Mouse (Mus musculus) layer of hippocampus, adult 2 months (tissue): ENCODE data around the gene Baiap2. TPM values are rescaled to one million over a fixed set of nuclear protein-coding genes. Genes with fewer than 3 reads are reported as not detected.

Experiments used
- DNase-seq, 2 experiments: peaks; one replicate each; pipeline ENCODE4 v3.0.0; 2022; ENCODE audit warnings: low spot score in 2 of 2
- H3K27ac ChIP-seq: fragments of 200-600 bp; 2 replicates; pipeline ENCODE4 v1.8.1; 2022
- H3K4me3 ChIP-seq: fragments of 200-600 bp; 2 replicates; pipeline ENCODE4 v1.8.1; 2022; ENCODE audit warnings: mild to moderate bottlenecking
- CTCF ChIP-seq: fragments of 200-600 bp; conservative IDR thresholded peaks from 2 replicates; pipeline ENCODE4 v1.8.1; 2022; ENCODE audit warnings: antibody characterized with exemption, mild to moderate bottlenecking, moderate library complexity
- total RNA-seq, 2 experiments: library from RNA; stranded (reverse); gene quantifications; 2 replicates each; pipeline ENCODE4 v1.2.3; 2021

Gene Baiap2
- total RNA-seq, 2 experiments from 2014 or later: 244 to 257 TPM

DNA sequence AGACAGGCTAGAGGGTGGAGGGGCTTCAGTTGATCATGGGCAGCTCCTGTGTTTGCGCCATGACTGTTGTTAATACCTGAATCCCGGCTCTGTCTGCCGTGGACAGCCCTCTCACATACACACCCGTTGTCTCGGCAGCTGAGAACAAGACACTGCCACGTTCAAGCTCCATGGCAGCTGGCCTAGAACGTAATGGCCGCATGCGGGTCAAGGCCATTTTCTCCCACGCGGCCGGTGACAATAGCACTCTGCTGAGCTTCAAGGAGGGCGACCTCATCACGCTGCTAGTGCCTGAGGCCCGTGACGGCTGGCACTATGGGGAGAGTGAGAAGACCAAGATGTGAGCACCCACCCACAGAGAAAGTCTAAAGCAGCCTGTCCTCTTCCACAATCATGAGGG is 54.8 kb downstream of the Baiap2 start:
- DNase-seq: no peak
- TF ChIP-seq CTCF: no peak
- H3K27ac ChIP-seq: peak overlapping the region; percentile 33; the same call in 1 of the 2 replicates
- H3K4me3 ChIP-seq: no peak overlapping the region

DNA sequence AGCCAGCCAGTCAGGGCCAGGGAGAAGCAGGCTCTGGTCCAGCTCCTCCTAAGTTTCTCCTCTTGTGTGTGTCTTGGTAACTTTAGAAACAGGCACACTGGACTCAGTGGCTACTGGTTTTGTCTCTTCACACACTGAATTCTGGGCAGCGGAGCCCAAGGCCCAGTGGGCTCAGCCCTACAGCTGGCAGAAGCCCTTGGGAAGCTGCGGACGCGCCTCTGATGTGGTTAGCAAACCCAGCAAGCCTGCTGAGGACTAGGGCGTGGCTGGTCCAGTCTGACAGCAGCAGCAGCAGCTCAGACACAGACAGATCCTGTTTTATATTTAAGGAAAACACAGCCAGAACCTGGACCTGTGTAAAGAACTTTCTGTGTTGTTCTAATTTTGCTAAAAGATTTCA is 59.5 kb downstream of the Baiap2 start:
- Histone ChIP-seq H3K4me3 (no peak overlapping the region), H3K27ac (no peak overlapping the region)
- DNase-seq: no peak
- no peak for TF ChIP-seq CTCF

DNA sequence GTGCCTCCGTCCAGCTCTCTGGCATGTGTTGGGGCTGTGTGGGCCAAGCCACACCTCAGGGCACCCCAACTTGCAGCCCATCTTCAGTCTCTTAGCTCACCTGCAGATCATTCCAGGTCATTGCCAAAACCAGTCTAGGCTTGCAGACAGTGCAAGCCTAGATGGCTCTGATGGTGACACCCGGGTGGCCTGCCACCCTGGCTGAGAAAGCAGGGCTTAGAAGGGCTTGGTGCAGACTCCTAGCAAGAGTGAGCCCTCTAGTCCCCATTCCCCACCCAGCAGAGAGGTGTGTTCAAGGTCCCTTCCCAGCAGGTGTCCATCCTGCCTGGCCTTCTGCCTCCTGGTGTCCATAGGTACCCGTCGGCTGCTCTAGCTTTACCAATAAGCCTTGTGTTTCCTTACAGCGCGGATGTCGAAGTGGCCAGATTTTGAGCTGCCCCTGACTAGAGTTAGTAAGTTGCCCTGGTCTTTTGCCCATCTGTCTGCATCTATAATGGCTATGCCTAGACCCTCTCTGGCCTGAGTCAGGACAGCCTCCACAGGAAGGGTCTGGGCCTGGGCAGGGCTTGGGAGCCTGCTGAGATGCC is 60.2 kb downstream of the Baiap2 start:
- no peak for TF ChIP-seq CTCF
- Histone ChIP-seq H3K27ac (peak overlapping the region; percentile 28; the same call in 1 of the 2 replicates), H3K4me3 (no peak overlapping the region)
- no peak for DNase-seq

DNA sequence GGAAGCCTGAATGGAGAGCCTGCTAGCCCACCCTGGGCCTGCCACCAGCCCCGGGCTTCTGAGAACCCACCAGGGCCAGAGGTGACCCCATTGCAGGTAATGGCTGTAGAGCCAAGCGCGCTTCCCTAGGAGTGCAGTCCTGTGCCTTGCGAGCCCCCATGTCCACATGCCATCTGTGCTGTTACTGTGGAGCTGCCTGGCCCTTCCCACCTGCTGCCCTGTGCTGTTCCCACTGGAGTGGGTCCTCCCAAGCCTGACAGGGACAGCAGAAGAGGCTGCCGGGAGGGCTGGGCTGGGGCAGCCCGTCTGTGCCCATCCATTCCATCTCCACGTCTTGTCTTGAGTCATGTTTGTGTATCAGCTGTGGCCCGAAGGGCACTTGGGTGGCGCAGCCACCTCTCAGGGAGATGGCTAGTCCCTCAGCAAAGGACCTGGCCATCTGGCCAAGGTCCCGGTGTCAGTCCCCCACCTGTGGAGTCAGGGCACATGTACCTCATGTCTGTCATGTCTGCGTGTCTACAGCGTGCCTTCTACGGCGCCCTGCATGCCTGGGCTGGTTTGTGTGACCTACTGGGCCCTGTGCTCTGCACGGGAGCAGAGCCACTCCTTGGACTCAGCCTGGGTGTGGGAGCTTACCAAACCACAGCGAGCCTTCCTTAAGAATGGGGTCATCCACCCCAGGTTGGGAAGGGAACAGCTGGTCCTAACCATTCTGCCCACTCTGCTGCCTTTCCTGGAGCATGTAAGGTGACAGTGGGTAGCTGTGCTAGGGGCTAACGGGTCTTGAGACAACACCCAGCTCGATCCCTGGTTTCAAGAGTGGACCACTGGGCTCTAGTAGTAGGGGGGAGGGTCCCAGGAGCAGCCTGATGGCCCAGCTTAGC is 63.1 kb downstream of the Baiap2 start:
- DNase-seq: no peak
- no peak for TF ChIP-seq CTCF
- no peak overlapping the region for H3K4me3 ChIP-seq
- peak overlapping the region; percentile 33 for H3K27ac ChIP-seq

DNA sequence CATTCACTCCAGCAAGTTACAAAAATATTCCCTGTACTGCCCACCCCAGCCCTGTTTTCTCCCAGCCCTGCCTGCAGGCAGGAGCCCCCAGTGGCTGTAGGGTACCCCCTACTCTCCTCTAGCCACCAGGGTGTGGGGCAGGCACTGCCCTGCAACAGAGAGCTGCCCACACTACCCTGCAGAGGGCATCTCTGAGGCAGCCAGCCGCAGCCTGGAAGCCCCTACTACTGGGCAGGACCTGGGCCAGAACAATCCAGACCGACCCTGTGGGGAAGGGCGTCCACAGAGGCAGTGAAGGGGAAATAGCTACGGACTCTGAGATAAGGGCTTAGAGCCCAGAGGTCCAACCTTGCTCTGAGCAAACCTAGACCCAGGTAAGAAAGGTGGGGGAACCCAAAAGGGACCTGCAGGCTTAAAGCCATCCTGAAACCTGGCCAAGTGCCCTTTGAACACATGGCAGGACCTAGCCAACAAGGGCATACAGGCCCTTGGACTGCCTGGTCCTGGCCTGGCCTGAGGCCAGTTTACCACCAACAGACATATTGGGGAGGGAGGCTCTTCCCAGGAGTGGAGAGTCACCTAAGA is 65.0 kb downstream of the Baiap2 start:
- Histone ChIP-seq H3K27ac (peak overlapping the region; percentile 11; the same call in 1 of the 2 replicates), H3K4me3 (no peak overlapping the region)
- TF ChIP-seq CTCF: peak; percentile 50
- DNase-seq: no peak

DNA sequence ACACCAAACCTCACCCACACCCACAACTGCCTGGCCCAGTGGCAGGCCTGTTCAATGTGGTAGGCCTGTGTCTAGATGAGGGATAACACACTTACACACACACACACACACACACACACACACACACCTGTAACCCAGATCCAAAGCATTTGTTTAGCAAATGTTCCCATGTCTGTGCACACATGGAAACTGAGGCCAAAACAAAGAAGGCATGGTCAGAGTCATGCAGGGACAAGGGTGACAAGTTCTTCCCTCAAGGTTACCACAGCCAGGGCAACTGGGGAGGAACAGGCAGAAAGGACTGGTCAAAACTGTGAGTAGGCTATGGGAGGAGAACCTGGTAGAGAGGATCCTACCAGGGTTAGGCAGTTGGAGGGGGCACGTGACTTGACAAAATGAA is 65.9 kb downstream of the Baiap2 start:
- Histone ChIP-seq H3K4me3 (no peak overlapping the region), H3K27ac (no peak overlapping the region)
- no peak for TF ChIP-seq CTCF
- no peak for DNase-seq

DNA sequence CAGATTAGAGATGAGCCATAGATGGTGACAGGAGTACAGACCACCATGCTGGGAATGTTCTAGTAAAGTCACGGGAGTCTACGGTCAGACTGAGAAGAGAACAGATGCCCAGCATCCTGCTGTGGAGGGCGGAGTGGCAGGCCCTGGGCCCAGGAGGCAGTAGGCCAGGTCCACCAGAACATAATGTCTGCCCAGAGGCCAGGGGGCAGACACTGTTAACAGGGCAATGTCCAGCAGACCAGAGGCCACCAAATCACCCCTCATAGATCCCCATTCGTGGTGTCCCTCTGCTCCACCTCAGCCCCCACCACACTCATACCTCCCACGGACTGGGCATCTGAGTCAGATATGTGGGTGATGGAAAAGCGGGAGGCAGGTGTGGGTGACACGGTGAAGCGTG is 66.4 kb downstream of the Baiap2 start:
- Histone ChIP-seq H3K27ac (no peak overlapping the region), H3K4me3 (no peak overlapping the region)
- no peak for TF ChIP-seq CTCF
- no peak for DNase-seq

DNA sequence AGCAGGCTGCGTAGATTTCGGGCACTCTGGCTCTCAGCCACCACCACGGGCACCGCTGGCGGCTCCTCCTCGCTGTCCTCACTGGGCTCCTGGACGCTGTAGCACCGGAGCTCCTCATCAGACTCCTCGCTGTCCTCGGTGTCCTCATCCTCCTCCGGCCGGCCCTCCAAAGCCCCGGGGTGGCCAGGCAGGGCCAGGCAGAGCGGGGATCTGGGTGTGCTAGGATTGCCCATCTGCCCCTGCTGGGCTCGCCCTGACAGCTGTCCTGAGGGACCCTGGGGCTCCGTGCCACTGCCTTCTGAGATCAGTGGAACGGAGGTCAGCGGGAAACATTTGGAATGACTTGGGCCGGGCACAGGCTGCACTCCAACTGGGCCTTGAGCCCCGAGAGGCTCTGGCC is 67.4 kb downstream of the Baiap2 start:
- DNase-seq: no peak
- no peak overlapping the region for H3K4me3 ChIP-seq
- TF ChIP-seq CTCF: no peak
- H3K27ac ChIP-seq: peak overlapping the region; percentile 15; the same call in 1 of the 2 replicates

DNA sequence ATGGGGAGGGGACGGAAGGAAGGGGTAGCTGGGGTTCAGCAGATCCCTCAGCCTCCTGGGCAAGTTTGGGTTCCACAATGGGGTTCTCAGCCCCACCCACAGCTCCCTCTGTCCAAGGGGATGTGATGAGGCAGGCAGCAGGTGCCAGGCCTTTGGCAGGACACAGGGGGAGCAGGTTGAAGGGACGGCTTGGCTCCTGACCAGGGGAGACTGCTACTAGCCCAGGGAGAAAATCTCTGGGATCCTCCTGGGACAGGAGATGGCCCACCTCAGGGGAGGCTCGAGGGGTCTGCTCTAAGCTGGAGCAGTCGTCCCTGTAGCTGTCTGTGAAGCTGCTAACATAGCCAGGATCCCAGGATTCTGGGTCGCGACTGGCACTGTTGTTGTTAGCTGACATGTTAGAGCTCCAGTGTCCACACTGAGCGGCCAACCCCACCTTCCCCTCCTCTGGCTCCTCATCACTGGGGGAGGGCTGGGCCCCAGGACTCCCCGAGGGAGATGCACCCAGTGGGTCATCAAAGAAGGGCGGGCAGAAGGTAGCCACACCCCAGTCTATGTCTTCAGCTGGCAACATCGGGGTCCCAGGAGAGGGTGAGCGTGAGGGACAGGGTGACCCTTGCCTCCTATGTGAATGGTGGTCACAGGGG is 68.7 kb downstream of the Baiap2 start:
- Histone ChIP-seq H3K4me3 (no peak overlapping the region; the same call in 1 of the 2 replicates), H3K27ac (peak overlapping the region; percentile 62; the same call in 1 of the 2 replicates)
- DNase-seq: no peak
- no peak for TF ChIP-seq CTCF

DNA sequence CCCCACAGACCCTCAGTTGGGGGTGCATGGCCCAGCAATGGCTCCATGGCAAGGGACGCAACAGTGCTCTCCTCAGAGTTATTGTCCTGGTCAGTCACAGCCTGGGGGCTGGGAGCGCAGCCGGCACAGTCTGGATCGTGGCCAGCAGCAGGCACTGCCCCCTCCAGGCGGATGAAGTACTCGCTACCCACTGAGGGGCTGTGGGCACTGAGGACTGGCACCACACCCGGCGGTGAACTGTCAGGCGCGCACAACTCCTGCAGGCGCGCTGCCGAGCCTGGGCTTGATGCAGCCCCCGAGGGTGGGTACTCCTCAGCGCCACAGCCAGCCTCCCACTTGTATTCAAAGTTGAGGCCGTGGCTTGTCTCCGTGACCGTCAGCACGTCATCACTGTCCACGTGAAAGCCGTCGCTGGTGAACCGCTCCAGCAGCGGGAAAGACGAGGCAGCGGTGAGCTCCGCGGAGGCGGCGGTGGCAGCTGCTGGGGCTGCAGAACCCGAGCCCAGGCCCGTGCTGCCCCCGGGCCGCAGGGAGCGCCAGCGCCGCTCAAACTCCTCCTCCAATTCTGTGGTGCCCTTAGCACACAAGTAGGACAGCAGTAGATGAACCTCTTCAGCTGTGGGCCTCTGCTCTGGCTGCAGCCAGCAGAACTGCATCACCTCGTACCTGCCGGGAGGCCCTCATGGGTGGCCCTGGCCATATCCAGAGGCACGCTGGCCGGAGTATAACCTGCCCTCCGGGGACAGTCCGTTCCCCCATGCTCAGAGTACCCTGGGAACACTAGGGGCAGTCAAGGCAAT is 69.4 kb downstream of the Baiap2 start:
- TF ChIP-seq CTCF: peak; percentile 65
- Histone ChIP-seq H3K27ac (peak overlapping the region; percentile 62), H3K4me3 (peak overlapping the region; percentile 9; the same call in 1 of the 2 replicates)
- DNase-seq: peak in 1 of 2 experiments; percentile 53

DNA sequence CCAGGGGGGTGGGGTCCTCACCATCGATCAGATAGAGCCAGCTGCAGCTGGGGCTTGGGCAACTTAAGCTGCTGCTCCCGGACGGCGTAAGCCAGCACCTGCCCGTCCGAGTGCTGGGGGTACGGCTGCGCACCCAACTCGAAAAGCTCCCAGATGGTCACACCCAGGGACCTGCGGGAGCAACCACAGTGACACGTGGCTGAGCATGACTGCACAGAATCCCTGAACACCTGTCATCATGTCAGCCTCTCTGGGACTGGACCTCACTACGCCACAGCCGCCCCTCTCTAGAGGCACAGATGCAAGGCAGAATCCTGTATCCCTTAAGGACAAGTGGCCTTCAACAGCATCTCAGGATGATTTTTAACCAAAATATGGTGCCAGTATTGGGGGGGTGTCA is 70.1 kb downstream of the Baiap2 start:
- Histone ChIP-seq H3K27ac (peak overlapping the region; percentile 62), H3K4me3 (no peak overlapping the region; the same call in 1 of the 2 replicates)
- TF ChIP-seq CTCF: no peak
- DNase-seq: no peak

DNA sequence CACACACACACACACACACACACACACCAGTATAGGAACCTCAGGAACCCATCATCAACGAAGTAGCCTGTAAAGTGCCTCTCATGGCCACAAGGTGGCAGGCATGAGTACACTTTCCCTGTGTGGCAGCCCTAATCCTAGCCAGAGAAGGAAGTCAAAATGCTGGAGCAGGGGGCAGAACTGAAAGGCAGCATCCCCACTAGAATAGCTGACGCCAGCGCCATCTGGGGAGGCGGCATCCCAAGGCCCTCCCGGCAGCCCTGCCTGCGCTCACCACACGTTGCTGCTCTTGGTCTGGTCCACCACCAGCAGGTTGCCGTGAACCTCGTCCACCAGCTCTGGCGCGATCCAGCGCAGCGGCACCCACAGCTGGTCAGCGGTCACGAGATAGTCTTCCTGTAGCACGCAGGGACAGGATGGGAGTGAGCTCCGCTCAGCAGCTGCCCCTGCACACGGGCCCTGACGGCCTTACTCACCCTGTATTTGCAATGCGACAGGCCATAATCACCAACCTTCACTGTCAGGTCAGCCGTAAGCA is 70.7 kb downstream of the Baiap2 start:
- H3K4me3 ChIP-seq: peak overlapping the region; percentile 40
- H3K27ac ChIP-seq: peak overlapping the region; percentile 89
- peak; percentile 87 to 89 for DNase-seq
- TF ChIP-seq CTCF: peak; percentile 74
